Mouse (Mus musculus): Measurements from ENCODE around the gene Capn2.

The Capn2 gene

GRCm38 (mm10) chr1:182500224-182500623, 17.2 kb downstream of the Capn2 start:
- no peak for DNase-seq

DNA sequence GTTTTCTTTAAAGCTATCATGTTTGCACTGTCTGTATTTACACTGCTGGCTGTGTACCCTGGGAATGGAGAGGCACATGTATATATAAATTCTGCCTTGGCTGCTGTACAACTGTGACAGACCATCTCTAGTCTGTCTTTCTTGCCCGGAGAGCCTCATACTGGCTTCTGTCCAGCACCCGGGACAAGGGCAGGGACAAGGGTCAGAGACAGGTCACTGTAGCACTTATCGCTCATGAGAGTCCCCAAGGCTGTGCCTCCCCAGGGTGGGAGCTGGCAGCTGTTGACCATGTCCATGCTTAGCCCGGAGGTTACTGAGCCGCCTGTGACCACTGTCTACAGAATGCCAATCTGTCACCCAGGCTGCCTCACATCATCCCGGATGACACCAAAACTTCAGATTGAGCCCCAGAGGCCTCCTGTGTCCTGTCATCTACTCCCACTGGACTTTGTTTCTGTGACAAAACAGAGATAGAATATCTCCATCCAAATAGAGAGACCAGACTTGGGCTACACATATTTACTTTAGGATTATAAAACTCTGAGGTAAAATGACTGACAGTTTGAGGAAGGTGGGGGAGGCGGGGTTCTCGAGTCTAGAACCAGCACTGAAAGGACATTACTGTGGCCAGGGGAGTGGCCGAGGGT, 17.8 kb downstream of the Capn2 start:
- no peak for DNase-seq

DNA sequence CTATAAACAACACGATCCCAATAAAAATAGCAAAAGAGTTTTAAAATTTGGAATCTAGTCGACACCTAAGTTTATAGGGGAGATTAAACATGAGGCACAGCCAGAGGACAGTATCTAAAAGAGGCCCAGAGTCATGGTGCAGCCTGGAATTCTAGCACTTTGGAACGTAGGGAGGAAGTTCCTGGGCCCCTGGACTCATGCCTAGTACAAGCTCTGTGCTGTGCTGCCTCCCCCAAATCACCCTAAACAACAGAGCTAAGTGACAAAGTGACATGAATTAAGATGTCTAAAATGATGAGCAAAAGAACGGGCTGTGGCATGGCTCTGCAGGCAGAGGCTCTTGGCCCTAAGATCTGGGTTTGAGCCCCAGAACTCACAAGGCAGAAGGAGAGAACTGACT, 19.7 kb downstream of the Capn2 start:
- DNase-seq: no peak

GRCm38 (mm10) chr1:182496685-182497084, 20.7 kb downstream of the Capn2 start:
- DNase-seq: no peak

DNA sequence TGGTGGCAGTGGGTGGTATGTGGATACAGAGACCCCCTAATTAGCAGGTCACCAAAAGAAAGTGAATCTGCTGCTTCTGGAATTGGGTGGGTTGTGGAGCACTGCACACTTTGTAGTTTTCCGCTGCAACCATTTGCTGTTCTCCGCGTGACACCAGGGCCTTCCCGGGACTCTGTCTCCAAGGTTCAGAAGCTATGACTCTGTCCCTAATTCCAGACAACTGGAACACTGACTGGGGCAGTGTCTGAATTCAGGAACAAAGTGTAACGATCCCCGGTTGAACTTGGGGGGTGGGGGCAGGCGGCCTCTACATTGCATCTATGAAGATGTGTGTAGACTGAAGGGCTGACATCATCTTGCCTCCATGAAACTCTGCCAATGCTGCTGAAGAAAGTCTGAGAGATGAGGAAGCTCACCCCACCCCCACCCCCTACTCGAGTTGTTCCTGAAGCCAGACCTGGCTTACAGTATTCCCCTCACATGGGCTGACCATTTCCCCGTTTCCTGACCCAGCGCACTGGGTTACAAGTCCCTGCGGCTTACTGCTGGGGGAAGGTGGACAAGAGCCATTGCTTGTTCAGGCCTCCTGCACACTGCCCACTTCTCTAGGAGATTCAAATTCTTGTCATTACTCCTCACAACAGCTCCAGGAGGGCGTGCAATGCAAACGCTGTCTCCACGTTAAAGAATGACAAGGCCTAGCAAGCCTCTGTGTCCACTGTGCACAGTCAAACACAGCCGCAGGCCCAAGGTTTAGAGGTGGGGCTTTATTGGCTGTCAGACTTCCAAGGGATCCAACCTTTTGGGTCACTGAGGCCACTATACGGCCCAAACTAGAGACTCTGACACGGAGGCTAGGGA, 22.9 kb downstream of the Capn2 start:
- DNase-seq: no peak

GRCm38 (mm10) chr1:182491839-182492238, 25.6 kb downstream of the Capn2 start:
- no peak for DNase-seq

DNA sequence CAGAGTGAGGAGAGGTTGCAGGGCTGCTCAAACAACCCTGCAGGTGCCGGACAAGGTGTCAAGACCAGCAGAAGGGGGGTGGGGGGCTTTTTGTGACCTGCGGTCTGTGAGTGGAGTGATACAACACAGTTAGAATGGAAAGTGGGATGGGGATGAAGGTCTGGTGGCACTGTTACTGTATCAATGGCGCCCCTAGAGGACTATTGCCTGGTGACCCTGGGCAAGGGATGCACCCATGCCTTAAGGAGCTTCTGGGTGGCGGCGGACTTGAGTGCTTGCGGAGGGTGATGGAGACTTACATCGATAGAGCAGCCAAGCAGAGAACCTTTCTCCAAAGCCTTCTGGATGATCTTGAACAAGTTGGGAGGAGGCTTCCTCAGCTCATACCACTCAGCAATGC, 26.8 kb downstream of the Capn2 start:
- no peak for DNase-seq

- DNase-seq: peak; percentile 91 to 92
These were observed 27.5 kb downstream of the Capn2 start for GRCm38 (mm10) chr1:182489803-182490452.

GRCm38 (mm10) chr1:182488503-182488902, 28.9 kb downstream of the Capn2 start:
- no peak for DNase-seq

- no peak for DNase-seq
These were observed 33.5 kb downstream of the Capn2 start for GRCm38 (mm10) chr1:182483910-182484274.

- DNase-seq: no peak
These were observed 34.2 kb downstream of the Capn2 start for GRCm38 (mm10) chr1:182482991-182483909.

- no peak for DNase-seq
These were observed 35.6 kb downstream of the Capn2 start for GRCm38 (mm10) chr1:182481646-182482295.

DNA sequence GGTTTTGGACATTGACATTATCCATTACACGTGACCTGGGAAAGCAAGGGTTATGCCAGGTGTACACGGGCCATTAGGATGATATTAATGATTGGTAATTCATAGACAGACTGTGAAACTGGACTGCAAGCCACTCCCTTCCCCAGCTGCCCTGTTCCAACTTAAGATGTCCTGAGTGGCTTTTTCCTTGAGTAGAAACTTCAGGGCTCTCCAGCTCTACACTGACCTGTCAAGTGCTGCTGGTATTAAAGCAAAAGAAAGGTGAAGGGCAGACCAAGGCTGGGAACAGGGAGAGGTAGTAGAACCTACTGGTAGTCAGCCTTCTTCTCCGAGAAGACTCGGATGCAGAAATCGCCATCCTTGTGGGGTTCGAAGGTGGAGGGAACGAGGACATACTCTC, 36.3 kb downstream of the Capn2 start:
- DNase-seq: no peak

GRCm38 (mm10) chr1:182478935-182479334, 38.5 kb downstream of the Capn2 start:
- DNase-seq: no peak

GRCm38 (mm10) chr1:182475005-182475796, 42.2 kb downstream of the Capn2 start:
- peak in 1 of 2 experiments; percentile 27 for DNase-seq

DNA sequence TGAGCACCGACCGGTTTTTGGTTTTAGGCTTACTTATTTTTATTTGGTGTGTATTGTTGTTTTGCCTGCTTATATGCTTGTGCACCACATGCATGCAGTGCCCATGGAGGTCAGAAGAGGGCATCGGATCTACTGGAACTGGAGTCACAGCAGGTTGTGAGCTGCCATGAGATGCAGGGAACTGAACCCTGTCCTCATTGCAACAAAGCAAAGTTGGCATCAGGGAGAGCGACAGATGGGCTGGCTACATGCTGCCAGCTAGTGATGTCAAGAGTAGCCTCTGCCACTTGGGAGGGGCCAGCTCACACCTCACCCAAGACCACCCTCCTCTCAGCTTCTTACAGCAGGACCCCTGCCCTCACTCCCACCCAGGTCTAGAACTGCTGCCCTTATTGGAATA, 51.4 kb downstream of the Capn2 start:
- DNase-seq: peak in 1 of 2 experiments; percentile 22

DNA sequence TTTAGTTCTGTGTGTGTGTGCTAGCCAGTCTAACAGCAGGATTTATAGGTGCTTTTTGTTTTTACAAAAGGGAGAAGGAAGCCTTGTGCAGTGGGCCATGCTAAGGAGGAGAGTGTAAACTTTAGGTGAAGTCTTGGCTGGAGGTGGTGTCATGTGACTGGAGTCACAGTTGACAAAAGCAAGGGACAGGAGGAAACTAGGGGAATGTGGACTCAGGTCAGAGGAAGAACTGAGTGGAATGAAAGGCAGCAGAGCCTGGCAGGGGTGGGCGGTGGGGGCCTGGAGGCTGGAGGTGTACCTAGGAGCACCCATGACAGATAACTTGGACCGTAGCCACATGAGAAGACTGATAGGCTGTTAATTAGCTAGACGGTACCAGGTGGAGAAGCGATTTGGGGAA, 52.1 kb downstream of the Capn2 start:
- DNase-seq: no peak

DNA sequence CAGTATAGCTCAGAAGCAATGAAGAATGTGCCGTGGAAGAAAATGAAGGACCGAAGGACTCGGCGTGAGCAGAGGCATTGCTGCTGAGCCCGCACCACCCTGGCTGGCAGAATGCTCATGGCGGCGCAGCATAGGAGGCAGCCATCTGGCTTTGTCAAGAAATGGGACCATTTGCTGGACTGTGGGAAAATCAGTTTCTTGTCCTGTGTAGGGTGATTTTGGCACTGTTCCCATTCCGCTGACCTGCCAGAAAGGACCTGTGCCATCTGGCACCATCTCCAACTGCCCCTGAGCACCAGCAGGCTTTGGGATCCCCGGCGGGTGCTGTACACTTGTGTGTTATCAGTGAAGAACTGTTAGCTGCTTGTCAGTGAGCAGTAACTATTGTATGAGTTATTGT, 55.6 kb downstream of the Capn2 start:
- DNase-seq: peak; percentile 86 to 88

- DNase-seq: no peak
These were observed 56.1 kb downstream of the Capn2 start for GRCm38 (mm10) chr1:182461261-182461660.

GRCm38 (mm10) chr1:182460291-182461244, 56.8 kb downstream of the Capn2 start:
- no peak for DNase-seq
